Mouse (Mus musculus) brain, embryonic 14.5 days (tissue): ENCODE data around the gene Cdh26. TPM values are rescaled to one million over a fixed set of nuclear protein-coding genes. Genes with fewer than 3 reads are reported as not detected.
A peak's percentile ranks its signal among the peaks of the same experiment; 100 is the strongest.

Experiments used
- DNase-seq: peaks from one replicate; pipeline ENCODE4 v3.0.0-alpha.2; 2011; ENCODE audit warnings: low read depth
- CTCF ChIP-seq: fragments of 200-500 bp; IDR thresholded peaks from 2 replicates; pipeline ENCODE4 v1.5.1; 2012; ENCODE audit warnings: inconsistent platforms, mild to moderate bottlenecking, moderate library complexity, borderline replicate concordance; ENCODE audit not compliant: insufficient read depth, insufficient read length; ENCODE audit errors: extremely low read depth
- POLR2A ChIP-seq: fragments of 200-500 bp; IDR thresholded peaks from 2 replicates; pipeline ENCODE4 v1.6.1; 2012; ENCODE audit warnings: mild to moderate bottlenecking, inconsistent platforms, borderline replicate concordance; ENCODE audit not compliant: poor library complexity, insufficient read depth, insufficient read length, severe bottlenecking; ENCODE audit errors: extremely low read depth
- polyA plus RNA-seq: library from polyadenylated mRNA; depleted of rRNA; stranded (reverse); fragments of >200 nt; gene quantifications from 2 replicates; pipeline ENCODE4 v1.2.3, GENCODE M21; 2012; rRNA removed

The Cdh26 gene
- polyA plus RNA-seq, result 0.19 and 0.59 TPM in 2 replicates

DNA sequence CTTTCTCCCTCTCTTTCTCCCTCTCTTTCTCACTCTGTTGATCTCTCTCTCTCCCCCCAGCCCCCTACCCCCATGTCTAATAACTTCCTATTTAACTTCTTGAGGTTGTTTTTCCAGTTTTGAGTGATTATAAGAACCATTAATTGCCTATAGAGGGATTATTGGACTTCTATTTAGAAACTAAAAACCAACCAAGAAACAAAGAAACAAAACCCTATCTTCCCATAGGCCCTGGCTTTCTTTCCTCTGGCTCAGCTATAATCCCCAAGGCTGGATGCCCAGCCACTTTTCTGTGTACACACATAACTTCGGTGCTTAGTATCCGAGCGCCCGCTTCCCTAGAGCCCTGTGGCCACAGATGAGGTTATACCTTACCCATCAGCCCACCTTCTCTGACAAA lies at the start of gene Cdh26:
Gene Cdh26 (plus strand): TSS at position 301 of the 400 bp plus-strand sequence.
- TF ChIP-seq CTCF (no peak), POLR2A (no peak)

DNA sequence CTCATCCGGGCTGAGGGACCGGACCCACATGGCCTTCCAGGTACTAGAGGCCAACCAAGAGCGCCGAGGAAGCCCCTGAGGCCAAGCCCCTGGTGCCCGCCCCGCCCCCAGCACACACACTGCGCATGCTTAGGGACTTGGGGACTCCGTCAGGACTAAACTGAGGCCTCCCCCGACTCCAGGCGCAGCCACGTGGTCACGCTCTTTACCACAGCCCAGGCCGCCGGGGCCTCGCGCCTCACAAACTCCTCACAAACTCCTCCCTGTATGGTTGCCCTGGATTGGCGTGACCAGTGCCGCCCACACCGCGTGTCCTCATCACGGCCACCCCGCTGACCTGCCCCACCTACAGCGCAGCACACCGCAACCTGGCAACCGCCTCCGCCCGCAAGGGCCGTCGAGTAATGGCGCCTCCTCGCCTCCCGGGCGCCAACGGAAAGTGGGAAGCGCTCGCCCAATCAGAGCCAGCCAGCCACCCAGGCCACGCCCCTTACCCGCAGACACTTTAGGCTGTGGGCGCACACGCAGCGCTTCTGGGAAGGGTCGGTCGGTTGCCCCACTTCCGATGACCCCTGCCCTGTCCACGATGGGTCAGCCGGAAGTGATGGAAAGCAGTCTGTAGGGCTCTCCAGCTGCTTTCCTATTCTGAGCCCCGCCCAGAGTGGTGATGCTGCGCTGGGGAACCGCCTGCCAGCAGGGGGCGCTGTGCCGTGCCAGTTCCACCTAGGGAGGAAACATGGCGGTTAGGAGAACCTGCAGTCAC lies 23.1 kb upstream of the Cdh26 start, which contains the start of gene Sycp2:
Gene Sycp2 (minus strand): TSS at position 633 of the 763 bp plus-strand sequence.
- peak; percentile 31; the same call in 1 of the 2 replicates for TF ChIP-seq CTCF
- TF ChIP-seq POLR2A, result no peak
- DNase-seq, result no peak

More for the DNA sequence above, at the start of gene Cdh26:
- no peak for DNase-seq

- no peak for TF ChIP-seq CTCF
- TF ChIP-seq POLR2A, result no peak
- no peak for DNase-seq
Measured at GRCm38 (mm10) chr2:178409024-178409423, 21.3 kb upstream of the Cdh26 start.

- no peak for TF ChIP-seq CTCF
- no peak for TF ChIP-seq POLR2A
Measured at GRCm38 (mm10) chr2:178410286-178410685, 20.0 kb upstream of the Cdh26 start.

DNA sequence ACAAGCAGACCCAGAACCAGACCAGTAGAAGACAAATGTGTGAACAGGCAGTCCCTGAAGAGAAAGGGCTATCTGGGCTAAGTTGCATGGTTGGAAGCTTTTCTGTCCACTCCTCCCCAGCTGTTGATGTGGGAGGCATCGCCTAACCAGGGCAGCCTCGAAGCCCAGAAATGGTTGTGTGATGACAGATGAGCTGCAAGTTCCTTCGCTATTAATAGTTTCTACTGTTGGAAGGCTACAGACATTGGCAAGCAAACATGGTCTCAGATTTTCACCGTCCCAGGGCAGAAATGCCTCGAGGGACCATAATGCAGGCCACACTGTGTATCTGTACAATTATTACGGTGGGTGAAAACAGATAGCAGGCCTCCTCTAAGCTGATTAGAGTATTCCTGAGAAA lies 17.7 kb upstream of the Cdh26 start:
- DNase-seq, result no peak

More at GRCm38 (mm10) chr2:178410286-178410685, 20.0 kb upstream of the Cdh26 start:
- DNase-seq, result no peak

GRCm38 (mm10) chr2:178413081-178413480 lies 17.2 kb upstream of the Cdh26 start:
- DNase-seq, result no peak
- TF ChIP-seq POLR2A, result no peak
- TF ChIP-seq CTCF, result no peak

More for the DNA sequence above, 17.7 kb upstream of the Cdh26 start:
- TF ChIP-seq CTCF (no peak), POLR2A (no peak)

DNA sequence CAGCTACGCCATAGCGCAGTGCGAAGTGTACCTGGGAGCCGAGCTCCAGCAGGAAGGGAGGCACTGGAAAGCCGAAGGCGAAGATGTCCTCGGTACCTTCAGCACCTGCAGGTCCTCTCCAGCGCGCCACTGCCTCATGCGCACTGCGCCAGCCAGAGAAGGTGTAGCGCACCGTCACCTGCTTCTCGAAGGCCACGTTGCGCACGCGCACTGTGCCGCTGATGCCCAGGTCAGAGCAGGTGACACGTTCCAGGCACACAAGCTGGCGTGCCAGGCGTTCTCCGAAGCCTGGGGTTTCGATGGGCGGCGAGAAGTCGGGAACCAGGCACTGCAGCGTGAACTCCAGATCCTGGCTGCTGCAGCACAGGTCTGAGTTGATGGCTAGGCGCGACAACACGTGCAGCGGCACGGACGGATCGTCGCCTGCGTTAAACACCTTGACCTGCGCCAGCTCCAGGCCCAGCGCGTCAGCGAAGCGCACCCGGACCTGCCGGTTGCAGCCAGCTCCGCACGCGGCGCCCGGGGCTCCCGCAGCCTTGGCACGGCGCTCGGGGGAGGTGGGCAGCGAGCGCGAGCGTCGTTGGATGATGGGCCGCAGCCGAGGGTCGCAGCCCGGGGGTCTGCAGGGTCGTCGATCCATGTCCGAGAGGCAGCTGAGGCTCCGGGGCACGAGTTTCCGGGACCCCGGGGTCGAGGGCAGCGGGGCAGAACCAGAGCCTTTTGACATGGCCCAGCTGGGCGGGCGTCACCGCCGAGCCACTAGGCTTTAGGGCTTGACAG lies 16.7 kb upstream of the Cdh26 start:
- peak; percentile 41 for DNase-seq

GRCm38 (mm10) chr2:178414261-178415149 lies 15.8 kb upstream of the Cdh26 start, which contains the start of the genes Ppp1r3d and Fam217b:
TSS of gene Ppp1r3d (minus strand) at chr2:178414472.
TSS of gene Fam217b (plus strand) at chr2:178414524.
- peak; percentile 86 for DNase-seq
- TF ChIP-seq CTCF (no peak), POLR2A (no peak)

More for the DNA sequence above, 16.7 kb upstream of the Cdh26 start:
- no peak for TF ChIP-seq CTCF
- no peak for TF ChIP-seq POLR2A

- no peak for DNase-seq
- no peak for TF ChIP-seq POLR2A
- TF ChIP-seq CTCF, result no peak
Measured at GRCm38 (mm10) chr2:178415150-178415448, 15.2 kb upstream of the Cdh26 start.

DNA sequence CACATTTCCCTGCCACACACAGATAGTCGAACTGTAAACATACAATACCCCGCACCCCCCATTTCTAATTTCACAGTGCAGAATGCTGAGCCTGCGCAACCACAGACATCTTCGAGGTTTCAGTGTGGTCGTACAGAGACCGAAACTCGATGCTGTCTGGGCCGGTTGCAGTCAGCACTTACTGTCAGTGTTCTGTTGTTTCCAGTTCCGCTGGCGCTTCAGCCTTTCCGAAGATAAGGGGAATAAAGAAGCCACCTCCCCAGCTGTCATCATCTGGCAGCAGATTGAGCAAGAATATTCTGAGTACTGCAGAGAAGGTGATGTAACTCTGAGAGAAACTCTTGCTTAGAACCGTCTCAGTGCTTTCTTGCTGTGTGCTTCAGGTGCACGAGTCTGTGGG lies 13.9 kb upstream of the Cdh26 start:
- DNase-seq, result no peak
- TF ChIP-seq CTCF, result no peak
- TF ChIP-seq POLR2A, result no peak

DNA sequence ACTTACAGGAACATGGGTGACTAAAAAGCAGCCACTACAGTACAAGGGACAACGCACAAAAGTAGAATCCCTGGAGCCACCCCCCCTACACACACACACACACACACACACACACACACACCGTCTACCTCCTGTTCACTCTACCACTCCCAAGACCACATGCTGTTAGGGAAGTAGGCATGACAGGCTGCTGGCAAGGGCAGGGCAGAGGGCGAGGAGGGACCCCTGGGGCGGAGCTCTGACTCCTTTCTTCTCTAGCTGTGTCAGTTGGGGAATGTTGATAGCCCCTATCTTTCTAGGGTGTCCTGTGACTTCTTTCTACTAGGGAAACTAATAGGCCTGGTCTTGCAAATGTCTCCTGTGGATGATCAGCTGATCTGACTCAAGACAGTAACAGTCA lies 13.4 kb upstream of the Cdh26 start:
- TF ChIP-seq CTCF (no peak), POLR2A (no peak)
- no peak for DNase-seq

DNA sequence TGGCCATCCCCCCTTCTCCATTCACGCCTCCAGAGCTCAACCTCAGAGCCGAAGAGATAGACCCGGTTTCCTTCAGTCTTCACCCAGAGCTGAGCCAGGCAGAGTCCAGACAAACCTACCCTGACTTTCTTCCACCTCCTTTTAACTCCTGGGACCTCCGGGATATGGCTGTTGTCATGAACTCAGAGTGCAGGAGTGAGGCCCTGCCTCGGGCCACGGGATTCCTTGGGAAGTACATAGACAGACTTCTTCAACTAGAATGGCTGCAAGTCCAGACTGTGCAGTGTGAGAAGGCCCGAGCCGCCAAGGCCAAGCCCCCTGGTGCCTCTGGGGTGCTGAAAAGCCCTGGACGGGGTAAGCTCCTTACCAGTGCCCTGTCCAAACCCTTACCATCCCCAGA lies 9.8 kb upstream of the Cdh26 start:
- TF ChIP-seq POLR2A, result no peak
- no peak for DNase-seq
